Mouse (Mus musculus): ENCODE measurements around the gene Ube2d1. TPM values are rescaled to one million over a fixed set of nuclear protein-coding genes. Genes with fewer than 3 reads are reported as not detected.

Ube2d1 gene
- polyA plus RNA-seq, 1 experiment from 2014 or later = 73.5 TPM

GRCm38 (mm10) chr10:71218228-71218892, 66.7 kb downstream of the Ube2d1 start:
- 13% methylated on average over 8 of the region's 8 CpGs for WGBS
- H3K4me2 ChIP-seq (replicated peaks) = peak overlapping the region; percentile 45

DNA sequence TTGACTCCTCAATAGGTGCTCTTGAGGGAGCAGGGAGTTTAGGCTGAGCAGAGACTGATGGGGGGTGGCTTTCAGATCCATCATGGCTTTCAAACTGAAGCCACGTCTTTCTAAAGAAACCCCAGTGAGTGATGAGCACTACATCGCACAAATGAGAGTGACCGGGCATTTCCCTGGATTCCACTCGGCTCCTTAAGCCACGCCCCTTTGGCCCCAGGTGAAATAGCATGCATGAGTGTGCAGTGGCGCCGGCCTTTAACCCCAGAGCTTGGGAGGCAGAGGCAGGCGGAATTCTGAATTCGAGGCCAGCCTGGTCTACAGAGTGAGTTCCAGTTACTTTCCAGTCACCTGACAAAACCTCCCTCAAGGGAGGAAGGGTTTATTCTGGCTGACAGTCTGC, 69.1 kb downstream of the Ube2d1 start:
- Histone ChIP-seq H3K9ac (no peak overlapping the region), H3K36me3 (no peaks in the 10 kb centered on the region), H3K27me3 (peaks cover 4% of the 10 kb centered on the region; the same call in 1 of the 2 replicates), H3K4me2 (replicated peaks) (no peak overlapping the region), H3K4me1 (no peaks in the 10 kb centered on the region), H3K27ac (no peak overlapping the region), H3K9me3 (no peaks in the 10 kb centered on the region), H3K4me3 (no peak overlapping the region)
- 82% methylated on average over 9 of the region's 9 CpGs for WGBS
- ATAC-seq (ENCODE audit: low FRiP score, low read depth) = no peak

More at GRCm38 (mm10) chr10:71218228-71218892, 66.7 kb downstream of the Ube2d1 start:
- Histone ChIP-seq H3K27me3 (peaks cover 4% of the 10 kb centered on the region; the same call in 1 of the 2 replicates), H3K4me1 (no peaks in the 10 kb centered on the region), H3K9ac (no peak overlapping the region), H3K36me3 (peaks cover 16% of the 10 kb centered on the region), H3K27ac (no peak overlapping the region), H3K4me3 (no peak overlapping the region), H3K9me3 (peaks cover 7% of the 10 kb centered on the region; the same call in 1 of the 2 replicates)
- peak; percentile 83 for ATAC-seq (ENCODE audit: low FRiP score, low read depth)

Other genes starting within 250 kb of the Ube2d1 start
- 31.8 and 33.3 TPM in 2 replicates for gene Bicc1, start 125.6 kb downstream of the Ube2d1 start, polyA plus RNA-seq (2015; fragmentation: Nextera tagmentation; extraction: Ambion mirVana)
- gene Tfam, start 47.0 kb downstream of the Ube2d1 start, polyA plus RNA-seq (2015; fragmentation: Nextera tagmentation; extraction: Ambion mirVana) = 79.0 and 80.3 TPM in 2 replicates
- 86.3 and 88.0 TPM in 2 replicates for gene Cisd1, start 59.7 kb upstream of the Ube2d1 start, polyA plus RNA-seq (2015; fragmentation: Nextera tagmentation; extraction: Ambion mirVana)
- 10.2 and 11.2 TPM in 2 replicates for gene Ipmk, start 62.5 kb upstream of the Ube2d1 start, polyA plus RNA-seq (2015; fragmentation: Nextera tagmentation; extraction: Ambion mirVana)

All from limb, embryonic 13.5 days (tissue).